Mouse (Mus musculus) T-helper 2 cell (primary cell): Measurements from ENCODE around the gene Klf11.
"Not testable (repeated sequence)": the region's sequence is repeated elsewhere in the genome, so short reads cannot be mapped to it uniquely, and the experiment has no call there.

Experiments
- in situ Hi-C: fragments of 300-600 bp; cut with MboI, MseI; formaldehyde crosslinking; loops from one replicate; pipeline ENCODE4 v1.15.1; 2025; ENCODE audit warnings: high pct_unique_total_duplicates

Klf11 gene

GRCm38 (mm10) chr12:24651063-24651557, at the start of gene Klf11:
Gene Klf11 (plus strand): TSS chr12:24651274.
- in situ Hi-C loops, result no loop called here

GRCm38 (mm10) chr12:24603266-24603665, 47.8 kb upstream of the Klf11 start:
- in situ Hi-C loops, result loop anchor here (10.0 kb wide), 1 partner anchor 952 kb away; no protein-coding TSS in a partner anchor

- in situ Hi-C loops, result loop anchor here (10.0 kb wide), 1 partner anchor 949 kb away; no protein-coding TSS in a partner anchor
These were observed 44.9 kb upstream of the Klf11 start for GRCm38 (mm10) chr12:24606166-24606565.

GRCm38 (mm10) chr12:24612591-24612990, 38.5 kb upstream of the Klf11 start:
- in situ Hi-C loops, result no loop called here

GRCm38 (mm10) chr12:24614452-24615075, 36.5 kb upstream of the Klf11 start:
- in situ Hi-C loops, result no loop called here

GRCm38 (mm10) chr12:24615140-24615539, 35.9 kb upstream of the Klf11 start:
- in situ Hi-C loops, result no loop called here

- in situ Hi-C loops, result no loop called here
These were observed 31.6 kb upstream of the Klf11 start for GRCm38 (mm10) chr12:24619436-24619835.

- in situ Hi-C loops, result no loop called here
These were observed 27.4 kb upstream of the Klf11 start for GRCm38 (mm10) chr12:24623486-24624251.

GRCm38 (mm10) chr12:24626401-24626800, 24.7 kb upstream of the Klf11 start:
- in situ Hi-C loops, result no loop called here

- in situ Hi-C loops, result no loop called here
These were observed 23.9 kb upstream of the Klf11 start for GRCm38 (mm10) chr12:24627215-24627614.

GRCm38 (mm10) chr12:24630220-24630619, 20.9 kb upstream of the Klf11 start:
- in situ Hi-C loops, result no loop called here

GRCm38 (mm10) chr12:24632404-24632803, 18.7 kb upstream of the Klf11 start:
- in situ Hi-C loops, result no loop called here

GRCm38 (mm10) chr12:24633753-24634191, 17.3 kb upstream of the Klf11 start:
- in situ Hi-C loops, result no loop called here

- in situ Hi-C loops, result no loop called here
These were observed 16.9 kb upstream of the Klf11 start for GRCm38 (mm10) chr12:24634212-24634611.

GRCm38 (mm10) chr12:24634648-24635047, 16.4 kb upstream of the Klf11 start:
- in situ Hi-C loops, result no loop called here

GRCm38 (mm10) chr12:24638787-24639186, 12.3 kb upstream of the Klf11 start:
- in situ Hi-C loops, result not testable (repeated sequence)

GRCm38 (mm10) chr12:24642370-24642802, 8.7 kb upstream of the Klf11 start:
- in situ Hi-C loops, result no loop called here

GRCm38 (mm10) chr12:24644125-24644571, 6.9 kb upstream of the Klf11 start:
- in situ Hi-C loops, result no loop called here

- in situ Hi-C loops, result no loop called here
These were observed 5.2 kb upstream of the Klf11 start for GRCm38 (mm10) chr12:24645901-24646300.

GRCm38 (mm10) chr12:24648094-24648493, 3.0 kb upstream of the Klf11 start:
- in situ Hi-C loops, result no loop called here

- in situ Hi-C loops, result no loop called here
These were observed 535 bp upstream of the Klf11 start for GRCm38 (mm10) chr12:24650415-24651062.
